Mouse (Mus musculus): ENCODE measurements at regions not wholly inside any gene's neighbourhood (a gene's known extent, or its start where the extent isn't known, plus 50 kb on each side); places are given as distances from the start of the nearest gene placed in this dataset.

DNA sequence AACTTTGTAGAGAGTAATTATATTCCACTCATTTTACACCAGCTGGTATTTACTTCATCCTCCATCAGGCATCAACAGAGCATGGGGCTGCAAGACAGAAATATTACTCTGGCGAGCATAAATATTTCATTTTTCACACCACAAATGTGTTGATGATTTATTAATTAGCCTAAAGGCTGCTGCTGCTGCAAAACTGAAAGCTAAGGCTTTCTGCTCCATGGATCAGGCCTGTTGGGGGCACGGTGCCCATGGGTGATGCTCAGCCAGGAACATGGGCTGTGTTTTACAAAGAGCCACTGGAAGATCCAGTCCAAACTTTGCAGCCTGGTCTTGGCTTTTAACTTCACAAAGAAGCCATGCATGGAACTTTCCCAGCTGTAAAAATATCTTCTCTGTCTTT, 167.4 kb downstream of the 4930474N05Rik start:
- Histone ChIP-seq H3K9me3 (replicated peaks; ENCODE audit: insufficient read depth, low read length) (no peaks in the 10 kb centered on the region), H3K4me3 (ENCODE audit: control insufficient read depth in 1 of 2, insufficient read depth in 1 of 2, low read depth in 2 of 2, low read length in 2 of 2) (no peak overlapping the region), H3K9ac (ENCODE audit: control insufficient read depth, low read depth, low read length, poor library complexity, severe bottlenecking) (no peak overlapping the region), H3K79me2 (ENCODE audit: control insufficient read depth, insufficient read depth, low read length, poor library complexity) (no peaks in the 10 kb centered on the region), H3K36me3 (ENCODE audit: control insufficient read depth in 1 of 2, insufficient read depth in 2 of 2, low read length in 2 of 2) (no peaks in the 10 kb centered on the region), H3K27ac (ENCODE audit: control insufficient read depth, low read depth, low read length) (no peak overlapping the region), H3K4me1 (ENCODE audit: control insufficient read depth in 1 of 2, insufficient read depth in 2 of 2, low read length in 2 of 2) (no peaks in the 10 kb centered on the region), H3K27me3 (ENCODE audit: control insufficient read depth in 1 of 2, insufficient read depth in 2 of 2, low read length in 2 of 2) (no peaks in the 10 kb centered on the region)
- TF ChIP-seq JUND (IDR thresholded peaks at IDR 0.05; ENCODE audit: low read depth, low read length) = no peak
- no peak for TF ChIP-seq ZC3H11A (IDR thresholded peaks at IDR 0.05; ENCODE audit: low read depth, low read length)
- no peak for TF ChIP-seq MAZ (IDR thresholded peaks at IDR 0.05; ENCODE audit: low read depth, low read length)
- no peak for TF ChIP-seq MEF2A (IDR thresholded peaks at IDR 0.05; ENCODE audit: extremely low read depth, insufficient replicate concordance, low read depth, low read length, poor library complexity, severe bottlenecking)
- no peak for TF ChIP-seq SMC3 (IDR thresholded peaks at IDR 0.05; ENCODE audit: low read depth, low read length)
- no peak for TF ChIP-seq UBTF (IDR thresholded peaks at IDR 0.05; ENCODE audit: borderline replicate concordance, insufficient read depth, low read depth, low read length)
- no peak for TF ChIP-seq MAX (IDR thresholded peaks at IDR 0.05; ENCODE audit: low read length)
- TF ChIP-seq MXI1 (IDR thresholded peaks at IDR 0.05; ENCODE audit: low read depth, low read length) = no peak
- no peak for TF ChIP-seq KAT2A (conservative IDR thresholded peaks at IDR 0.05; ENCODE audit: low read depth, low read length)
- no peak for TF ChIP-seq USF1 (IDR thresholded peaks at IDR 0.05; ENCODE audit: low read depth, low read length)
- no peak for TF ChIP-seq MYC (IDR thresholded peaks at IDR 0.05; ENCODE audit: low read depth, low read length)
- DNase-seq (ENCODE audit: low read depth, low spot score) = no peak

DNA sequence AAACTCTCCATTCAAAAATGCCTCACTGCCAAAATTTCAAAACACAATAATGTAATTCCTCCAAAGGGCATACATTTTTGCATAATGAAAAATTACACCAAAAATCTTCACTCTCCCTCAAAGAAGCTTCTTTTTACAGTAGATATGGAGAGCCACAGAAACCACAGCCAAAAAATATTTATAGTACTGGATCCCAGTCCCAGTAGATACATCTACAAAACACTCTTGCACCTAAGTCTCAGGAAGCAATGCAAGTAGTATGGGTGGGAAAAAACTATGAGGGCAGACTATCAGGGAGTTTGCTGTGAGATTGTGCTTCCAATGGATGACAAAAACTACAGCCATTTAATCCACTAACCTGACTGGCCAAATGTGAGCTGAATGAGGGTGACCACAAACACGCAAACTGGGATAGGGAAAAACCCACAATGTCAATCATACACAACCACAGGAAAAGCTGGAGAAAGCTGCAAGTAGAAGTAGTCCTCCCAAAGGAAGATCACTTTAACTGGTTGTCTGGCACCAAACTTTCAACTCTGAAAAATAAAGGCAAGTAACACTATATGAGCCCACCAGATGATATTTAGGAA, 189.2 kb downstream of the 4930474N05Rik start:
- TF ChIP-seq ZC3H11A (IDR thresholded peaks at IDR 0.05; ENCODE audit: low read depth, low read length) (no peak), MAFK (IDR thresholded peaks at IDR 0.05; ENCODE audit: borderline replicate concordance, low read depth, low read length) (no peak)
- H3K36me3 ChIP-seq (ENCODE audit: control insufficient read depth in 1 of 2, insufficient read depth in 2 of 2, low read length in 2 of 2) = no peaks in the 10 kb centered on the region
- no peak for DNase-seq (ENCODE audit: low read depth, low spot score)
- H3K9me3 ChIP-seq (replicated peaks; ENCODE audit: insufficient read depth, low read length) = no peaks in the 10 kb centered on the region
- H3K27me3 ChIP-seq (ENCODE audit: control insufficient read depth in 1 of 2, insufficient read depth in 2 of 2, low read length in 2 of 2) = no peaks in the 10 kb centered on the region
- H3K4me1 ChIP-seq (ENCODE audit: control insufficient read depth in 1 of 2, insufficient read depth in 2 of 2, low read length in 2 of 2) = no peaks in the 10 kb centered on the region
- no peaks in the 10 kb centered on the region for H3K79me2 ChIP-seq (ENCODE audit: control insufficient read depth, insufficient read depth, low read length, poor library complexity)
- H3K27ac ChIP-seq (ENCODE audit: control insufficient read depth, low read depth, low read length) = no peak overlapping the region
- H3K4me3 ChIP-seq (ENCODE audit: control insufficient read depth in 1 of 2, insufficient read depth in 1 of 2, low read depth in 2 of 2, low read length in 2 of 2) = no peak overlapping the region
- H3K9ac ChIP-seq (ENCODE audit: control insufficient read depth, low read depth, low read length, poor library complexity, severe bottlenecking) = no peak overlapping the region

- Histone ChIP-seq H3K27ac (ENCODE audit: control insufficient read depth, low read depth, low read length) (no peak overlapping the region), H3K79me2 (ENCODE audit: control insufficient read depth, insufficient read depth, low read length, poor library complexity) (no peaks in the 10 kb centered on the region), H3K9ac (ENCODE audit: control insufficient read depth, low read depth, low read length, poor library complexity, severe bottlenecking) (no peak overlapping the region), H3K27me3 (ENCODE audit: control insufficient read depth in 1 of 2, insufficient read depth in 2 of 2, low read length in 2 of 2) (no peaks in the 10 kb centered on the region), H3K4me1 (ENCODE audit: control insufficient read depth in 1 of 2, insufficient read depth in 2 of 2, low read length in 2 of 2) (no peaks in the 10 kb centered on the region), H3K36me3 (ENCODE audit: control insufficient read depth in 1 of 2, insufficient read depth in 2 of 2, low read length in 2 of 2) (no peaks in the 10 kb centered on the region), H3K4me3 (ENCODE audit: control insufficient read depth in 1 of 2, insufficient read depth in 1 of 2, low read depth in 2 of 2, low read length in 2 of 2) (no peak overlapping the region), H3K9me3 (replicated peaks; ENCODE audit: insufficient read depth, low read length) (no peaks in the 10 kb centered on the region)
- TF ChIP-seq SMC3 (IDR thresholded peaks at IDR 0.05; ENCODE audit: low read depth, low read length) (no peak), TCF12 (IDR thresholded peaks at IDR 0.05; ENCODE audit: low read depth, low read length) (no peak), ZMIZ1 (IDR thresholded peaks at IDR 0.05; ENCODE audit: low read depth, low read length) (no peak), RAD21 (IDR thresholded peaks at IDR 0.05; ENCODE audit: low read depth, low read length) (no peak), HCFC1 (IDR thresholded peaks at IDR 0.05; ENCODE audit: low read depth, low read length) (no peak)
- DNase-seq (ENCODE audit: low read depth, low spot score) = no peak
Observed at GRCm38 (mm10) chr14:36288697-36289286, 194.1 kb downstream of the 4930474N05Rik start.

All from MEL (cell line).